Mouse (Mus musculus) embryonic facial prominence, embryonic 15.5 days (tissue): Measurements from ENCODE around the gene BC048403. TPM values are rescaled to one million over a fixed set of nuclear protein-coding genes. Genes with fewer than 3 reads are reported as not detected.

ENCODE experiments used
- ATAC-seq: fragments of 200-750 bp; cut with Nextera tagmentation; 2 replicates; pipeline ENCODE4 v1.8.0; 2017; ENCODE audit warnings: low read depth, moderate TSS enrichment; ENCODE audit not compliant: insufficient number of reproducible peaks, low FRiP score, low TSS enrichment
- H3K27ac ChIP-seq: fragments of 300-500 bp; sonication (generic); replicated peaks from 2 replicates; pipeline ENCODE4 v1.5.1; 2015; ENCODE audit warnings: mild to moderate bottlenecking, inconsistent platforms
- H3K27me3 ChIP-seq: fragments of 300-500 bp; sonication (generic); 2 replicates; pipeline ENCODE4 v1.6.1; 2015; ENCODE audit warnings: inconsistent platforms
- H3K36me3 ChIP-seq: fragments of 300-500 bp; sonication (generic); 2 replicates; pipeline ENCODE4 v1.6.1; 2015; ENCODE audit warnings: mild to moderate bottlenecking, inconsistent platforms
- H3K4me1 ChIP-seq: fragments of 300-500 bp; sonication (generic); 2 replicates; pipeline ENCODE4 v1.6.1; 2015; ENCODE audit warnings: inconsistent platforms
- H3K4me2 ChIP-seq: fragments of 300-500 bp; sonication (generic); replicated peaks from 2 replicates; pipeline ENCODE4 v1.6.1; 2015; ENCODE audit warnings: mild to moderate bottlenecking, inconsistent platforms
- H3K4me3 ChIP-seq: fragments of 300-500 bp; sonication (generic); replicated peaks from 2 replicates; pipeline ENCODE4 v1.5.1; 2015; ENCODE audit warnings: mild to moderate bottlenecking, inconsistent platforms
- H3K9ac ChIP-seq: fragments of 300-500 bp; sonication (generic); 2 replicates; pipeline ENCODE4 v1.6.1; 2015; ENCODE audit warnings: inconsistent platforms
- H3K9me3 ChIP-seq: fragments of 300-500 bp; sonication (generic); replicated peaks from 2 replicates; pipeline ENCODE4 v1.6.1; 2016; ENCODE audit warnings: inconsistent platforms
- WGBS: fragments of 180-500 bp; shearing (Covaris S2); methylation state at CpG from one replicate; pipeline ENCODE4 v1.1.7; 2015; 5-methylcytosine and 5-hydroxymethylcytosine counted together
- polyA plus RNA-seq: library from polyadenylated mRNA; unstranded; fragments of >200 nt; fragmentation: Nextera tagmentation; extraction: Ambion mirVana; gene quantifications from 2 replicates; pipeline ENCODE4 v1.2.1, GENCODE M21; 2015

Gene BC048403
- polyA plus RNA-seq, 1 experiment from 2014 or later: 3.2 TPM

DNA sequence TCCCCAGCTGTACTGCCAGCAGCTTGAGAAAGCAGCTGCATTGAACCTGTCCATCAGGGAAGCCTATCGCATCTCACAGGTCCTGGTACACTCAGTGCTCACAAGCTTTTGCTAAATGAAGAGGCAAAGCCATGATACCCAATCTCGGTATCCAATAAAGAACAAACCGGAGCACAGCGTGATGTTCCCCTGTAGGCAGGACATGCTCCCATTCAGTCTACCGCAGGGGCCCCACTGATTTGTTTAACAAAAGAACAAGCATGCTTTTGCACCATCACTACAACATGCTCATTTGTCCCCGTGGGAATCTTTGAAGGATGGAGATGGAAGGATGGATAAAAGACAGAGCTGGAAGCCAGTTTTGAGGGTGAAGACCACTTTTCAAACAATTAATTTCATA lies 50.3 kb downstream of the BC048403 start:
- no peak overlapping the region for H3K4me2 ChIP-seq
- no peak overlapping the region for H3K9ac ChIP-seq
- 75% methylated on average over 6 of the region's 6 CpGs for WGBS
- no peak overlapping the region for H3K4me3 ChIP-seq
- no peaks in the 10 kb centered on the region for H3K4me1 ChIP-seq
- peaks cover 5% of the 10 kb centered on the region for H3K36me3 ChIP-seq
- no peak for ATAC-seq
- no peaks in the 10 kb centered on the region for H3K27me3 ChIP-seq
- H3K27ac ChIP-seq: no peak overlapping the region
- H3K9me3 ChIP-seq: no peaks in the 10 kb centered on the region

DNA sequence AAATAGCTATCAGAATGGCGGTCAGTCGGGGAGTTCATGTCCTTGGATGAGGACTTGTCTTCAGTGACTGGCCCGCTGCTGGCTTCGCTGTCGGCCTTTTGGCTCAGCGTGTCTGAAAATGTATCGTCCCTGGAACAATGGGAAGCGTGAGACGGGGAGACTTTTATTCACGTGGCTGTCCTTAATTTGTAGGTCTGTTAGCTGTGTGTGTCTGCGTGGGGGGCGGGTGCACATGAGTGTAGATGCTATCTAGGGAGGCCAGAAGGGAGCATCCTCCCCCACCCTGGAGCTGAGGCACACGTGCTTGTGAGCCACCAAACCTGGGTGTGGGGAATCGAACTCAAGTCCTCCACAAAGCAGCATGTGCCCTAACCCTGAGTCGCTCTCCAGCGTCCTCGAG lies 52.9 kb downstream of the BC048403 start:
- WGBS: 89% methylated on average over 17 of the region's 17 CpGs

DNA sequence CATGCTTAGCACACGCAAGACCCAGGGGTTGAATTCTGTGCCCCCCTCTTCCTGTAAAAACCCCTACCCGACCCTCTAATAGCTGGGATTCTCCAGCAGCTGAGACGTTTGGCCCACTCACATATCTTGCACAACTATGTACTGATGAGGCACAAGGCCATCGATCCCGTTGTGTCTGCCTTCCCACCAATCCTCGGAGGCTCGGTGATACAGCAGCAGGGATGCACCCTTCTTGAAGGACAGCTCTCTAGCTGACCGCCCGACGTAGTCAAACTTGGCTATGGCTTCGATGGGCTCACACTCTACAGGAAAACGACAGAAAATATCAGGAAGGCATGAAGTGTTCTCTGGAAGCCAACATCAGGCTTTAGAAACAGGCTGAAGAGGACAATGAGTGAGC lies 54.7 kb downstream of the BC048403 start:
- Histone ChIP-seq H3K4me3 (no peak overlapping the region), H3K27me3 (no peaks in the 10 kb centered on the region), H3K4me2 (no peak overlapping the region), H3K36me3 (0 out of 2 replicates have a peak, but pooled peaks cover 1% of the 10 kb centered on the region), H3K9ac (no peak overlapping the region), H3K4me1 (peaks cover 6% of the 10 kb centered on the region; the same call in 1 of the 2 replicates), H3K27ac (no peak overlapping the region), H3K9me3 (no peaks in the 10 kb centered on the region)
- no peak for ATAC-seq
- WGBS: 91% methylated on average over 12 of the region's 12 CpGs

More for the DNA sequence above, 52.9 kb downstream of the BC048403 start:
- H3K27me3 ChIP-seq: no peaks in the 10 kb centered on the region
- no peak overlapping the region for H3K27ac ChIP-seq
- H3K9me3 ChIP-seq: no peaks in the 10 kb centered on the region
- H3K4me1 ChIP-seq: peaks cover 6% of the 10 kb centered on the region; the same call in 1 of the 2 replicates
- H3K4me3 ChIP-seq: no peak overlapping the region
- H3K36me3 ChIP-seq: no peaks in the 10 kb centered on the region
- no peak overlapping the region for H3K4me2 ChIP-seq
- no peak overlapping the region for H3K9ac ChIP-seq
- ATAC-seq: no peak

DNA sequence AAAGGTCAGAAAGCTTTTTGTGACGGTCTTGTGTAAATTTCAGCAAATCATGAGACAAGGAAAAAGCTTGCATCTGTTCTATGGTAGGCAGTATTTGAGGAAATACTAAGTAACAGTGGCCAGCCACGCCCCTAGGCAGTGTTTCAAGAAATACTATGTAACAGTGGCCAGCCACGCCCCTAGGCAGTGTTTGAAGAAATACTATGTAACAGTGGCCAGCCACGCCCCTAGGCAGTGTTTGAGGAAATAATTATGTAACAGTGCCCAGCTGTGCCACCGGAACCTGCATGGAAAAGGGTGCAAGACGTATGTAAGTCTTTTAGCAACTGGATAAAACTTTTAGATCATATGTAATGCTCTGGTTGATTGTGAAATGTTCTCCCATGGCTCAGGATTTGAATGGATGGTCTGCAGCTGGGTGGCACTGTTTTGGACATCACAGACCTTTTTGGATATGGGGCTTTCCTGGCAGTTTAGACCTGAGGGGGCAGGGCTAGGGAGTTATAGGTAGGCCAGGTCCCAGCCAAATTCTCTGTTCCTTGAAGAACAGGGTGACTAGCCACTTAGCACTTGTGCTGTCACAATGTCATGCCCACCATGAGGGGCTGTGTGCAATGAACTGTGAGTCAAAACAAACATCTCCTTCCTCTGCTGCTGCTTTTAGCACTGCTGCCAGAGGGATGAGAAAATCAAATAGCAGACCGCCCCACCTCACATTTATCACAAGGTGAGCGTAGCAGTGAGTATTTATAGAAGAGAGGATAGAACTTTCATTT lies 56.5 kb downstream of the BC048403 start:
- Histone ChIP-seq H3K36me3 (peaks cover 10% of the 10 kb centered on the region; the same call in 1 of the 2 replicates), H3K27me3 (no peaks in the 10 kb centered on the region), H3K9ac (no peak overlapping the region), H3K9me3 (no peaks in the 10 kb centered on the region), H3K4me3 (no peak overlapping the region), H3K27ac (no peak overlapping the region), H3K4me2 (no peak overlapping the region), H3K4me1 (peaks cover 6% of the 10 kb centered on the region; the same call in 1 of the 2 replicates)
- no peak for ATAC-seq
- WGBS: 57% methylated on average over 8 of the region's 8 CpGs

DNA sequence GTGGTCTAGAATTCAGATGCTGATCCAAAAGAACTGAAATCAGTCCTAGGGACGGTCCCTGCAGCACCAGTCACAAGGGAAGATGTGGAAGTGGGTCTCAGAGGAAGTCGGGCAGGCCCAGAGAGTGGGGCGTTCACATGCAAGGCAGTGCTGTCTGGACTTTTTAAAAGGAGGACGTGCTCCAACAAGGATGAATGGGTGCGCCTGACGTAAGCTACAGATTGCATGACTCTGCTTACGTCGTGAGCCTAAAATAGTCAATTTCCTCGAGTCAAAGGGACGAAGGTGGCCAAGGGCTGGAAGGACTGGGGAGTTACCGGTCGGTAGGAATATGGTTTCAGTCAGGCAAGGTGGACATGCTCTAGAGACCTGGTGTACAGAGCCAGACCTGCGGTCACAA lies 60.3 kb downstream of the BC048403 start:
- Histone ChIP-seq H3K4me1 (peaks cover 6% of the 10 kb centered on the region; the same call in 1 of the 2 replicates), H3K4me3 (no peak overlapping the region), H3K4me2 (no peak overlapping the region), H3K36me3 (peaks cover 16% of the 10 kb centered on the region), H3K9me3 (no peaks in the 10 kb centered on the region), H3K9ac (no peak overlapping the region), H3K27ac (no peak overlapping the region), H3K27me3 (no peaks in the 10 kb centered on the region)
- no peak for ATAC-seq
- 90% methylated on average over 13 of the region's 13 CpGs for WGBS

Other genes with a start within 250 kb of the BC048403 start
- gene Tbk1, start 153.2 kb upstream of the BC048403 start, polyA plus RNA-seq: 28.6 and 34.5 TPM in 2 replicates
- 44.4 and 45.7 TPM in 2 replicates for gene Xpot, start 113.6 kb upstream of the BC048403 start, polyA plus RNA-seq
- gene D930020B18Rik, start 98.3 kb upstream of the BC048403 start, polyA plus RNA-seq: 2.5 and 2.6 TPM in 2 replicates